Mouse (Mus musculus): Measurements from ENCODE around the gene Ifna4. TPM values are rescaled to one million over a fixed set of nuclear protein-coding genes. Genes with fewer than 3 reads are reported as not detected.

Gene Ifna4
- polyA plus RNA-seq, 2 experiments: not detected

GRCm38 (mm10) chr4:88878772-88879171 lies 37.1 kb downstream of the Ifna4 start:
- no peak overlapping the region for H3K4me2 ChIP-seq (replicated peaks; ENCODE audit: low read depth, low read length, severe bottlenecking)
- no peak overlapping the region for H3K27ac ChIP-seq (replicated peaks; ENCODE audit: low read depth, low read length)
- H3K9me3 ChIP-seq (ENCODE audit: control insufficient read depth, low read length): no peaks in the 10 kb centered on the region
- DNase-seq (ENCODE audit: low spot score) (no peak), ATAC-seq (ENCODE audit: low FRiP score, low read depth) (no peak)
- H3K27me3 ChIP-seq (ENCODE audit: control insufficient read depth, insufficient read depth, low read length): no peaks in the 10 kb centered on the region
- H3K36me3 ChIP-seq (ENCODE audit: control insufficient read depth, insufficient read depth, low read length): no peaks in the 10 kb centered on the region
- H3K9ac ChIP-seq (ENCODE audit: low read depth, low read length, severe bottlenecking): no peak overlapping the region
- no peaks in the 10 kb centered on the region for H3K4me1 ChIP-seq (ENCODE audit: control insufficient read depth, insufficient read depth, low read length)
- H3K4me3 ChIP-seq (replicated peaks; ENCODE audit: low read length): no peak overlapping the region
- WGBS: 76% methylated on average over 4 of the region's 4 CpGs
- TF ChIP-seq POLR2A (IDR thresholded peaks at IDR 0.05; ENCODE audit: borderline replicate concordance, extremely low read depth, insufficient read depth, insufficient read length): no peak

- DNase-seq (ENCODE audit: low spot score) (no peak), ATAC-seq (ENCODE audit: low FRiP score, low read depth) (no peak)
- no peak within 1 kb of the TSS for H3K4me2 ChIP-seq (replicated peaks; ENCODE audit: low read depth, low read length, severe bottlenecking)
- WGBS: 83% methylated on average over 8 of the region's 8 CpGs
- TF ChIP-seq POLR2A (IDR thresholded peaks at IDR 0.05; ENCODE audit: borderline replicate concordance, extremely low read depth, insufficient read depth, insufficient read length): no peak
- H3K4me1 ChIP-seq (ENCODE audit: control insufficient read depth, insufficient read depth, low read length): no peaks in the 10 kb centered on the region
- H3K4me3 ChIP-seq (replicated peaks; ENCODE audit: low read length): no peak within 1 kb of the TSS
- H3K27me3 ChIP-seq (ENCODE audit: control insufficient read depth, insufficient read depth, low read length): no peaks in the 10 kb centered on the region
- no peak within 1 kb of the TSS for H3K27ac ChIP-seq (replicated peaks; ENCODE audit: low read depth, low read length)
- H3K9me3 ChIP-seq (ENCODE audit: control insufficient read depth, low read length): no peaks in the 10 kb centered on the region
- H3K9ac ChIP-seq (ENCODE audit: low read depth, low read length, severe bottlenecking): no peak within 1 kb of the TSS
- H3K36me3 ChIP-seq (ENCODE audit: control insufficient read depth, insufficient read depth, low read length): no peaks in the 10 kb centered on the region
Observed at GRCm38 (mm10) chr4:88880101-88880500, 38.4 kb downstream of the Ifna4 start, which contains the start of gene Ifne. TSS of gene Ifne (minus strand) at chr4:88880201.

GRCm38 (mm10) chr4:88888236-88888635 lies 46.6 kb downstream of the Ifna4 start:
- ATAC-seq (ENCODE audit: low FRiP score, low read depth): no peak
- TF ChIP-seq POLR2A (IDR thresholded peaks at IDR 0.05; ENCODE audit: borderline replicate concordance, extremely low read depth, insufficient read depth, insufficient read length): no peak

More at GRCm38 (mm10) chr4:88888236-88888635, 46.6 kb downstream of the Ifna4 start:
- no peak overlapping the region for H3K27ac ChIP-seq (replicated peaks; ENCODE audit: low read depth, low read length)
- H3K9ac ChIP-seq (ENCODE audit: low read depth, low read length, severe bottlenecking): no peak overlapping the region
- H3K4me3 ChIP-seq (replicated peaks; ENCODE audit: low read length): no peak overlapping the region
- no peaks in the 10 kb centered on the region for H3K27me3 ChIP-seq (ENCODE audit: control insufficient read depth, insufficient read depth, low read length)
- H3K4me1 ChIP-seq (ENCODE audit: control insufficient read depth, insufficient read depth, low read length): no peaks in the 10 kb centered on the region
- H3K9me3 ChIP-seq (ENCODE audit: control insufficient read depth, low read length): no peaks in the 10 kb centered on the region
- no peak overlapping the region for H3K4me2 ChIP-seq (replicated peaks; ENCODE audit: low read depth, low read length, severe bottlenecking)
- H3K36me3 ChIP-seq (ENCODE audit: control insufficient read depth, insufficient read depth, low read length): no peaks in the 10 kb centered on the region
- no peak for DNase-seq (ENCODE audit: low spot score)

Other genes with a start within 250 kb of the Ifna4 start
- not detected in 2 replicates for gene Ifna9, start 249.5 kb upstream of the Ifna4 start, polyA plus RNA-seq (2012; rRNA removed)
- gene Ifna9, start 249.5 kb upstream of the Ifna4 start, polyA plus RNA-seq (2014; fragmentation: Nextera tagmentation; extraction: Ambion mirVana): not detected in 2 replicates
- not detected in 2 replicates for gene Ifna12, start 238.5 kb upstream of the Ifna4 start, polyA plus RNA-seq (2012; rRNA removed)
- not detected in 2 replicates for gene Ifna12, start 238.5 kb upstream of the Ifna4 start, polyA plus RNA-seq (2014; fragmentation: Nextera tagmentation; extraction: Ambion mirVana)
- gene C87499, start 207.4 kb upstream of the Ifna4 start, polyA plus RNA-seq (2012; rRNA removed): not detected in 2 replicates
- gene C87499, start 207.4 kb upstream of the Ifna4 start, polyA plus RNA-seq (2014; fragmentation: Nextera tagmentation; extraction: Ambion mirVana): not detected in 2 replicates
- not detected in 2 replicates for gene Ifna13, start 197.4 kb upstream of the Ifna4 start, polyA plus RNA-seq (2012; rRNA removed)
- not detected in 2 replicates for gene Ifna13, start 197.4 kb upstream of the Ifna4 start, polyA plus RNA-seq (2014; fragmentation: Nextera tagmentation; extraction: Ambion mirVana)
- gene Ifna16, start 164.9 kb upstream of the Ifna4 start, polyA plus RNA-seq (2012; rRNA removed): not detected in 2 replicates
- gene Ifna16, start 164.9 kb upstream of the Ifna4 start, polyA plus RNA-seq (2014; fragmentation: Nextera tagmentation; extraction: Ambion mirVana): not detected in 2 replicates
- gene Ifna2, start 157.9 kb upstream of the Ifna4 start, polyA plus RNA-seq (2012; rRNA removed): not detected in 2 replicates
- not detected in 2 replicates for gene Ifna2, start 157.9 kb upstream of the Ifna4 start, polyA plus RNA-seq (2014; fragmentation: Nextera tagmentation; extraction: Ambion mirVana)
- gene Ifnab, start 150.5 kb upstream of the Ifna4 start, polyA plus RNA-seq (2012; rRNA removed): 0.09 TPM in 1 of 2 replicates, not detected in the other
- gene Ifnab, start 150.5 kb upstream of the Ifna4 start, polyA plus RNA-seq (2014; fragmentation: Nextera tagmentation; extraction: Ambion mirVana): not detected in 2 replicates
- gene Gm26566, start 120.1 kb upstream of the Ifna4 start, polyA plus RNA-seq (2012; rRNA removed): 0.63 and 0.86 TPM in 2 replicates
- 0.70 and 2.0 TPM in 2 replicates for gene Gm26566, start 120.1 kb upstream of the Ifna4 start, polyA plus RNA-seq (2014; fragmentation: Nextera tagmentation; extraction: Ambion mirVana)
- 41.4 and 41.6 TPM in 2 replicates for gene Klhl9, start 119.4 kb upstream of the Ifna4 start, polyA plus RNA-seq (2012; rRNA removed)
- gene Klhl9, start 119.4 kb upstream of the Ifna4 start, polyA plus RNA-seq (2014; fragmentation: Nextera tagmentation; extraction: Ambion mirVana): 127 and 137 TPM in 2 replicates
- not detected in 2 replicates for gene Gm13271, start 87.0 kb upstream of the Ifna4 start, polyA plus RNA-seq (2012; rRNA removed)
- gene Gm13271, start 87.0 kb upstream of the Ifna4 start, polyA plus RNA-seq (2014; fragmentation: Nextera tagmentation; extraction: Ambion mirVana): not detected in 2 replicates
- 0.13 and 0.24 TPM in 2 replicates for gene Gm13283, start 81.7 kb upstream of the Ifna4 start, polyA plus RNA-seq (2012; rRNA removed)
- 0.21 TPM in 1 of 2 replicates, not detected in the other for gene Gm13283, start 81.7 kb upstream of the Ifna4 start, polyA plus RNA-seq (2014; fragmentation: Nextera tagmentation; extraction: Ambion mirVana)
- not detected in 2 replicates for gene Gm13290, start 68.0 kb upstream of the Ifna4 start, polyA plus RNA-seq (2012; rRNA removed)
- gene Gm13290, start 68.0 kb upstream of the Ifna4 start, polyA plus RNA-seq (2014; fragmentation: Nextera tagmentation; extraction: Ambion mirVana): 0.33 and 0.48 TPM in 2 replicates
- not detected in 2 replicates for gene Gm13289, start 64.9 kb upstream of the Ifna4 start, polyA plus RNA-seq (2012; rRNA removed)
- gene Gm13289, start 64.9 kb upstream of the Ifna4 start, polyA plus RNA-seq (2014; fragmentation: Nextera tagmentation; extraction: Ambion mirVana): not detected in 2 replicates
- gene Gm13272, start 62.0 kb upstream of the Ifna4 start, polyA plus RNA-seq (2012; rRNA removed): 0.16 TPM in 1 of 2 replicates, not detected in the other
- not detected in 2 replicates for gene Gm13272, start 62.0 kb upstream of the Ifna4 start, polyA plus RNA-seq (2014; fragmentation: Nextera tagmentation; extraction: Ambion mirVana)
- gene Ifnz, start 59.7 kb upstream of the Ifna4 start, polyA plus RNA-seq (2012; rRNA removed): 0.10 and 0.17 TPM in 2 replicates
- gene Ifnz, start 59.7 kb upstream of the Ifna4 start, polyA plus RNA-seq (2014; fragmentation: Nextera tagmentation; extraction: Ambion mirVana): 0.25 TPM in 1 of 2 replicates, not detected in the other
- 0.14 and 0.44 TPM in 2 replicates for gene Gm13276, start 56.2 kb upstream of the Ifna4 start, polyA plus RNA-seq (2012; rRNA removed)
- gene Gm13276, start 56.2 kb upstream of the Ifna4 start, polyA plus RNA-seq (2014; fragmentation: Nextera tagmentation; extraction: Ambion mirVana): not detected in 2 replicates
- not detected in 2 replicates for gene Gm13277, start 53.2 kb upstream of the Ifna4 start, polyA plus RNA-seq (2012; rRNA removed)
- not detected in 2 replicates for gene Gm13277, start 53.2 kb upstream of the Ifna4 start, polyA plus RNA-seq (2014; fragmentation: Nextera tagmentation; extraction: Ambion mirVana)
- gene Gm13278, start 50.3 kb upstream of the Ifna4 start, polyA plus RNA-seq (2012; rRNA removed): not detected in 2 replicates
- not detected in 2 replicates for gene Gm13278, start 50.3 kb upstream of the Ifna4 start, polyA plus RNA-seq (2014; fragmentation: Nextera tagmentation; extraction: Ambion mirVana)
- 0.47 TPM in 1 of 2 replicates, not detected in the other for gene Gm13275, start 47.4 kb upstream of the Ifna4 start, polyA plus RNA-seq (2012; rRNA removed)
- gene Gm13275, start 47.4 kb upstream of the Ifna4 start, polyA plus RNA-seq (2014; fragmentation: Nextera tagmentation; extraction: Ambion mirVana): not detected in 2 replicates
- gene Gm13279, start 44.5 kb upstream of the Ifna4 start, polyA plus RNA-seq (2012; rRNA removed): not detected in 2 replicates
- gene Gm13279, start 44.5 kb upstream of the Ifna4 start, polyA plus RNA-seq (2014; fragmentation: Nextera tagmentation; extraction: Ambion mirVana): not detected in 2 replicates
- not detected in 2 replicates for gene Gm13285, start 42.2 kb upstream of the Ifna4 start, polyA plus RNA-seq (2012; rRNA removed)
- 0.65 and 1.3 TPM in 2 replicates for gene Gm13285, start 42.2 kb upstream of the Ifna4 start, polyA plus RNA-seq (2014; fragmentation: Nextera tagmentation; extraction: Ambion mirVana)
- 0.47 TPM in 1 of 2 replicates, not detected in the other for gene Gm13287, start 38.6 kb upstream of the Ifna4 start, polyA plus RNA-seq (2012; rRNA removed)
- gene Gm13287, start 38.6 kb upstream of the Ifna4 start, polyA plus RNA-seq (2014; fragmentation: Nextera tagmentation; extraction: Ambion mirVana): not detected in 2 replicates
- gene Gm13288, start 36.3 kb upstream of the Ifna4 start, polyA plus RNA-seq (2012; rRNA removed): 0.04 and 0.09 TPM in 2 replicates
- gene Gm13288, start 36.3 kb upstream of the Ifna4 start, polyA plus RNA-seq (2014; fragmentation: Nextera tagmentation; extraction: Ambion mirVana): not detected in 2 replicates
- gene Ifna7, start 25.6 kb upstream of the Ifna4 start, polyA plus RNA-seq (2012; rRNA removed): not detected in 2 replicates
- gene Ifna7, start 25.6 kb upstream of the Ifna4 start, polyA plus RNA-seq (2014; fragmentation: Nextera tagmentation; extraction: Ambion mirVana): not detected in 2 replicates
- not detected in 2 replicates for gene Ifna11, start 21.9 kb upstream of the Ifna4 start, polyA plus RNA-seq (2012; rRNA removed)
- gene Ifna11, start 21.9 kb upstream of the Ifna4 start, polyA plus RNA-seq (2014; fragmentation: Nextera tagmentation; extraction: Ambion mirVana): not detected in 2 replicates
- not detected in 2 replicates for gene Ifna6, start 14.4 kb upstream of the Ifna4 start, polyA plus RNA-seq (2012; rRNA removed)
- gene Ifna6, start 14.4 kb upstream of the Ifna4 start, polyA plus RNA-seq (2014; fragmentation: Nextera tagmentation; extraction: Ambion mirVana): not detected in 2 replicates
- not detected in 2 replicates for gene Ifna5, start 6.3 kb upstream of the Ifna4 start, polyA plus RNA-seq (2012; rRNA removed)
- not detected in 2 replicates for gene Ifna5, start 6.3 kb upstream of the Ifna4 start, polyA plus RNA-seq (2014; fragmentation: Nextera tagmentation; extraction: Ambion mirVana)
- gene Ifna1, start 8.2 kb downstream of the Ifna4 start, polyA plus RNA-seq (2012; rRNA removed): not detected in 2 replicates
- not detected in 2 replicates for gene Ifna1, start 8.2 kb downstream of the Ifna4 start, polyA plus RNA-seq (2014; fragmentation: Nextera tagmentation; extraction: Ambion mirVana)
- gene Ifne, start 38.3 kb downstream of the Ifna4 start, polyA plus RNA-seq (2012; rRNA removed): not detected in 2 replicates
- not detected in 2 replicates for gene Ifne, start 38.3 kb downstream of the Ifna4 start, polyA plus RNA-seq (2014; fragmentation: Nextera tagmentation; extraction: Ambion mirVana)

All from limb, embryonic 14.5 days (tissue).